Mouse (Mus musculus) embryonic fibroblast, embryonic 13.5 days (primary cell): Measurements from ENCODE around the gene Aida.

Experiments
- CTCF ChIP-seq: IDR thresholded peaks from 2 replicates; pipeline ENCODE4 v1.5.1; 2011; ENCODE audit warnings: mild to moderate bottlenecking, control low read depth, low read length, moderate library complexity, borderline replicate concordance; ENCODE audit not compliant: insufficient read depth
- POLR2A ChIP-seq: IDR thresholded peaks from 2 replicates; pipeline ENCODE4 v1.6.1; 2011; ENCODE audit warnings: low read depth, mild to moderate bottlenecking, control low read depth, low read length, moderate library complexity

GRCm38 (mm10) chr1:183363577-183363867 is 67.1 kb downstream of the Aida start:
- no peak for TF ChIP-seq CTCF
- no peak for TF ChIP-seq POLR2A
